Mouse (Mus musculus) liver, embryonic 14.5 days (tissue): ENCODE data around the gene Smcp. TPM values are rescaled to one million over a fixed set of nuclear protein-coding genes. Genes with fewer than 3 reads are reported as not detected.

Source experiments
- ATAC-seq: fragments of 200-750 bp; cut with Nextera tagmentation; 2 replicates; pipeline ENCODE4 v1.8.0; 2017; ENCODE audit warnings: moderate number of reproducible peaks, mild to moderate bottlenecking, moderate library complexity; ENCODE audit not compliant: insufficient read depth
- DNase-seq, 3 experiments: peaks; one replicate each; pipeline ENCODE4 v3.0.0-alpha.2; 2012 to 2013; ENCODE audit warnings: low read depth in 3 of 3, low spot score in 3 of 3
- H3K27ac ChIP-seq: fragments of 300-500 bp; sonication (generic); 2 replicates; pipeline ENCODE4 v1.5.1; 2014; ENCODE audit warnings: moderate library complexity, mild to moderate bottlenecking, control low read depth, inconsistent platforms
- H3K27me3 ChIP-seq: fragments of 300-500 bp; sonication (generic); 2 replicates; pipeline ENCODE4 v1.6.1; 2014; ENCODE audit warnings: mild to moderate bottlenecking, low read length, moderate library complexity; ENCODE audit not compliant: control insufficient read depth, insufficient read depth
- H3K36me3 ChIP-seq: fragments of 300-500 bp; sonication (generic); replicated peaks from 2 replicates; pipeline ENCODE4 v1.6.1; 2014; ENCODE audit warnings: low read depth; ENCODE audit not compliant: control insufficient read depth, insufficient read depth
- H3K4me1 ChIP-seq, 2 experiments: fragments of 200-500 bp in 1 of 2; fragments of 300-500 bp in 1 of 2; sonication (generic) in 1 of 2; replicated peaks; 2 replicates each; pipeline ENCODE4 v1.6.1; 2012 to 2014; ENCODE audit warnings: antibody characterized with exemption in 1 of 2, inconsistent platforms in 1 of 2, low read length in 1 of 2; ENCODE audit not compliant: control insufficient read depth in 2 of 2, insufficient read depth in 2 of 2
- H3K4me2 ChIP-seq: fragments of 300-500 bp; sonication (generic); 2 replicates; pipeline ENCODE4 v1.6.1; 2014; ENCODE audit warnings: low read depth, mild to moderate bottlenecking, control low read depth, moderate library complexity
- H3K4me3 ChIP-seq, 2 experiments: fragments of 200-500 bp in 1 of 2; fragments of 300-500 bp in 1 of 2; sonication (generic) in 1 of 2; 2 replicates each; pipeline ENCODE4 v1.5.1; 2012 to 2014; ENCODE audit warnings: low read depth in 2 of 2, low read length in 2 of 2, mild to moderate bottlenecking in 2 of 2, control low read depth in 1 of 2, inconsistent platforms in 1 of 2, moderate library complexity in 1 of 2; ENCODE audit not compliant: insufficient read depth in 1 of 2
- H3K9ac ChIP-seq: fragments of 300-500 bp; sonication (generic); replicated peaks from 2 replicates; pipeline ENCODE4 v1.6.1; 2014; ENCODE audit warnings: mild to moderate bottlenecking, control low read depth, moderate library complexity
- H3K9me3 ChIP-seq: fragments of 300-500 bp; sonication (generic); 2 replicates; pipeline ENCODE4 v1.6.1; 2016; ENCODE audit warnings: low read length, mixed read lengths; ENCODE audit not compliant: control insufficient read depth
- CTCF ChIP-seq: IDR thresholded peaks from 2 replicates; pipeline ENCODE4 v1.5.1; 2016; ENCODE audit warnings: antibody characterized with exemption, low read depth, control low read depth
- EP300 ChIP-seq: IDR thresholded peaks from 2 replicates; pipeline ENCODE4 v1.6.1; 2016; ENCODE audit warnings: antibody characterized with exemption, low read depth
- WGBS: fragments of 180-500 bp; shearing (Covaris S2); extraction: QIAGEN DNeasy Blood & Tissue Kit; methylation state at CpG from one replicate; pipeline ENCODE4 v1.1.7; 2014; ENCODE audit not compliant: insufficient replicate concordance; 5-methylcytosine and 5-hydroxymethylcytosine counted together
- polyA plus RNA-seq, 2 experiments: library from polyadenylated mRNA; depleted of rRNA in 1 of 2; stranded (reverse) in 1 of 2; unstranded in 1 of 2; fragments of >200 nt; fragmentation: Nextera tagmentation in 1 of 2; extraction: Ambion mirVana in 1 of 2; gene quantifications; 2 replicates each; pipeline versions ENCODE4 v1.2.1 to v1.2.3; 2012 to 2014

The Smcp gene
- polyA plus RNA-seq (2012; rRNA removed), result 0.22 TPM in 1 of 2 replicates, not detected in the other
- not detected in 2 replicates for polyA plus RNA-seq (2014; fragmentation: Nextera tagmentation; extraction: Ambion mirVana)

DNA sequence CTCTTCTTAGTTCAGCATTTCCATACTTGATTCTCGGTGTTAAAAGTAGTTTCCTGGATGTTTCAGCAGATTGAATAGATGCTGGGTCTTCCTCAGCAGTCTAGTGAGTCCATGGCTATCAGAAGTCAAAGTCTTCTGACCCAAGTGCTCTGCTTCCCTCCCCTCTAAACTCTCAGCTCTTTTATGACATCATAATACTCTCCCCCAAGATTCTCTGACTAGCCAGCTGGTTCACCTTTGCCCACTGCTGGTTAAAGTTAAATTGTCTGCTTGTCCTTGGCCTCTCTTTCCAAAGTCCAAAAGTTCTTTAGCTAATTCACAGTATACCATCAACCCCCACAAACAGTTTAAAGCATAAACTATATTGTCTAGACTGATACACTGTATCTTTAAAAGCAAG, at the start of gene Smcp:
Gene Smcp, minus strand, starts transcription at position 140 of the 400 bp plus-strand sequence.
- no peak for ATAC-seq

DNA sequence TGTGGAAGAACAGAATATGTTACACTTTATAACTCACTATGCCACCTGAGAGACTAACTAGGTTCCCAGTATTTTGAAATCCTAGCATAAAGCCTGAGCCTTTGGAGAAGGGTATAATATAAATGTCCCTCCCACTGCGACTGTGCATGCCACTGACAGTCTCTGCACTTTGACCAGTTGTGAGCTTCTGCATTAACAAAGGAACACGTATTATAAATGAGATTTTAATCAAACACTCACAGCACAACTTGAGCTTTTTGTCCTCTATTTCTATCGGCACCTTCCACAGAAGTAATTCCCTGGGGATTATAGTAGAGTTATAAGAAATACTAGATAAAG, 49.8 kb upstream of the Smcp start:
- Histone ChIP-seq H3K27ac (no peak overlapping the region), H3K9me3 (no peaks in the 10 kb centered on the region), H3K9ac (no peak overlapping the region), H3K4me3 (no peak overlapping the region), H3K4me2 (no peak overlapping the region), H3K27me3 (no peaks in the 10 kb centered on the region), H3K4me1 (no peaks in the 10 kb centered on the region), H3K36me3 (no peaks in the 10 kb centered on the region)
- ATAC-seq, result no peak
- WGBS, result 48% methylated on average over 3 of the region's 3 CpGs
- no peak for DNase-seq
- no peak for TF ChIP-seq EP300
- TF ChIP-seq CTCF, result no peak

More for the DNA sequence above, at the start of gene Smcp:
- no peak for TF ChIP-seq CTCF
- no peak for TF ChIP-seq EP300
- no peaks in the 10 kb centered on the region for H3K9me3 ChIP-seq
- no peaks in the 10 kb centered on the region for H3K4me1 ChIP-seq
- no peak within 1 kb of the TSS for H3K4me3 ChIP-seq
- H3K27ac ChIP-seq, result no peak within 1 kb of the TSS
- no peak within 1 kb of the TSS for H3K9ac ChIP-seq
- H3K36me3 ChIP-seq, result no peaks in the 10 kb centered on the region
- no peaks in the 10 kb centered on the region for H3K27me3 ChIP-seq
- WGBS, result 32% methylated on average over 1 of the region's 1 CpGs
- no peak for DNase-seq
- H3K4me2 ChIP-seq, result no peak within 1 kb of the TSS

DNA sequence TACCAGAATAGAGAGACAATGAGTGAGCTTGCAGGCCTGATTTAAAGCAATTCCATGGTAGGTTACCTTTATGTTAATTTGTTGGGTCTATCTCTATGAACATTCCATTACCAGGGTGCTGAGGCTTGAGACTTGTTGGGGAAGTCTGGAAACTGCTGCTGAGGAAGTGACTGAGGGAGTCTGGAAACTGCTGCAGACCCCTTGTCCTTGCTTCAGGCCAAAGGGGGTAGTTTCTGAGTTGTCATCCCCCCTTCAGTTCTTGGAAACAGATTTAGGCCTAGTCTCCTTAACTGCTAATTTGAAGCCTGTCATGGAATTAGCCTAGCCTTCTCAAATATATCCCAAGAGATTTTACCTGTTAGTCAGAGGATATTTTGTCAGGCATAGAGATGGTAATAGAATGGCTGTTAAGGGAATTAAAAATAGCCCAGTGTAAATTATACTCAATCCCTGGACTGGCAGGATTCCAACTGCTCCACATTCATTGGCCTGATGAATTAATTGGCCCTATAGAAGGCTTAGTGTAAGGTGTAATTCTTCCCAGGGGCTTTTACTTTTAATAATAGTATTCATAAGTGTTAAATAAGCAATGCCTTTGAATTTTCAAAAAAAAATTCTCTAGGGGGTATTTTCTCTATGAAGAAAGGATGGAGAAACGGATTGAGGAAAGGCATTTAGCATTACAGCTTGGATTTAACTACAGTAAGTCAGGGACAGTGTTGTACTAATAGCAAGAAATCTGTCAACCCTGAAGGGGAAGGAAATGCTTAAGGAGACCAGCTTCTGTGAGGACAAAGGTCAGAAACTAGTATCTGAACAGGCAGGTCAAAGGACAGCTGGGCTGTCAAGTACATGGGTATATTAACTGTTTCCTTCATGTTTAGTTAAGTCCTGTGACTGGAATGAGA, 49.2 kb upstream of the Smcp start:
- ATAC-seq (no peak), DNase-seq (no peak)

DNA sequence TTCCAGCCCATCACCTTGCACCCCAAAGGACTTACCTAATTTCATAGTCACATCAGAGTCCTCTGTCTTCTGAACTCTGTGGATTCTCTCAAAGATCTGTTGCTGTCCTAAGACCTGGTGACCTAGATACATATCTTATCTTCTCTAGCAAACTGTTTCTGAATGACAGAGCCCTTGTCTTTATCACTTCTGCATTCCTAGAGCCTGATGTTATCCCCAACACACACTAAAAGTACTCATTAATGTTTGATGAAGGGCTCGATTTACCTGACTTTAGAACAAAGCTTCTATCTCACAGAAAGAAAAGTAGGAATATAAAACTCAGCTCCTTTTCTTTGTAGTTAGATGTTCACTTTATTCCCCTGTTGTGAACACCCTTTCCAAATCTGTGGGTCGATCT, 32.8 kb upstream of the Smcp start, which contains the start of gene Lce6a:
Gene Lce6a, minus strand, starts transcription at position 101 of the 400 bp plus-strand sequence.
- H3K9ac ChIP-seq, result no peak within 1 kb of the TSS
- no peak within 1 kb of the TSS for H3K27ac ChIP-seq
- no peaks in the 10 kb centered on the region for H3K36me3 ChIP-seq
- H3K27me3 ChIP-seq, result no peaks in the 10 kb centered on the region
- ATAC-seq (no peak), DNase-seq (no peak)
- TF ChIP-seq EP300 (no peak), CTCF (no peak)
- no peak within 1 kb of the TSS for H3K4me2 ChIP-seq
- WGBS, result 44% methylated on average over 2 of the region's 2 CpGs
- H3K9me3 ChIP-seq, result no peaks in the 10 kb centered on the region
- no peaks in the 10 kb centered on the region for H3K4me1 ChIP-seq
- no peak within 1 kb of the TSS for H3K4me3 ChIP-seq

More for the DNA sequence above, 49.2 kb upstream of the Smcp start:
- Histone ChIP-seq H3K27ac (no peak overlapping the region), H3K9me3 (no peaks in the 10 kb centered on the region), H3K9ac (no peak overlapping the region), H3K27me3 (no peaks in the 10 kb centered on the region), H3K4me1 (no peaks in the 10 kb centered on the region), H3K36me3 (no peaks in the 10 kb centered on the region), H3K4me2 (no peak overlapping the region), H3K4me3 (no peak overlapping the region)
- TF ChIP-seq EP300 (no peak), CTCF (no peak)
- WGBS, result 29% methylated on average over 1 of the region's 1 CpGs

DNA sequence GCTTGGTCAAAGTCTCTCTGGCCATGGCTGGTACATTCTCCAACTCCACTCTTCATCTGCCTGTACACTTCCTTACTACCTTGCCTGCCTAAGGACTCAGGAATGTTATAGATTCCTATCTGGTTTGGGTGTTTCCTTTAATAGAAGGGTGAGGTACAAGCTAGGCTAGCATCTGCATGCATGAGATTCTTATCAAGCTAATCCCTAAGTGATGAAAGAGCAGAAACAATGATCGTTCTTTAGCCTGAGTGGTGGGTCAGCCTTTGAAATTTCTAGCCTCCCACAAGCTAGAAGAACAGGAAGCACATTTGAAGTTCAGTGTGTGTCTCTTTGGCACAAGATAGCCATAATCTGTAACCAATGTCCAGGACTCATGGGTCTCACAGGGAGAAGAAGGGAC, 21.0 kb upstream of the Smcp start:
- 31% methylated on average over 1 of the region's 1 CpGs for WGBS
- H3K27me3 ChIP-seq, result no peaks in the 10 kb centered on the region
- no peaks in the 10 kb centered on the region for H3K4me1 ChIP-seq
- ATAC-seq (no peak), DNase-seq (no peak)
- H3K9me3 ChIP-seq, result no peaks in the 10 kb centered on the region
- no peak overlapping the region for H3K4me3 ChIP-seq
- no peak overlapping the region for H3K27ac ChIP-seq
- no peak overlapping the region for H3K9ac ChIP-seq
- no peak for TF ChIP-seq CTCF
- no peak for TF ChIP-seq EP300
- no peaks in the 10 kb centered on the region for H3K36me3 ChIP-seq
- H3K4me2 ChIP-seq, result no peak overlapping the region
